Mouse (Mus musculus): ENCODE results near the gene Nudt3. TPM values are rescaled to one million over a fixed set of nuclear protein-coding genes. Genes with fewer than 3 reads are reported as not detected.
A peak's percentile ranks its signal among the peaks of the same experiment; 100 is the strongest.
"Not testable (repeated sequence)": the region's sequence is repeated elsewhere in the genome, so short reads cannot be mapped to it uniquely, and the experiment has no call there.

Gene Nudt3
- polyA plus RNA-seq (2012; rRNA removed) = 352 and 353 TPM in 2 replicates

GRCm38 (mm10) chr17:27623360-27624326, at the start of gene Nudt3:
Nudt3 (minus strand) TSS chr17:27623495.
- peak in 1 of 2 experiments; percentile 88 for DNase-seq (ENCODE audit: extremely low spot score in 1 of 2, low spot score in 1 of 2)

DNA sequence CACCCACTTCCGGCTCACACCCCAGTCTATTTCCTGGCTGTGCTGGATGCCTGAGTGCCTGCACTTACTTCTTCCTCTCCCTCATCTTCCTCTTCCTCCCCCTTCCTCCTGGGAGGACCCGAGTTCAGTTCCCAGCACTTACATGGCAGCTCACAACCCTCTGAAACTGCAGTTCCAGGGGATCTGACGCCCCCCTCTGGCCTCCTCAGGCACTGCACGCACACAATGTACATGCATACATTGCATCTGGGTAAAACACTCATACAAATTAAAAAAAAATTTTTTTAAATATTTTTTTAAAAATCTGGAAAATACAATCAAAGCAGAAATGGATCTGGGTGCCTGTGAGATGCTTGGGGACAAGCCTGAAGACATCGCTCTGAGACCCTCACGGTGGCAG, 48.4 kb upstream of the Nudt3 start:
- no peak for DNase-seq (ENCODE audit: extremely low spot score in 1 of 2, low spot score in 1 of 2)

DNA sequence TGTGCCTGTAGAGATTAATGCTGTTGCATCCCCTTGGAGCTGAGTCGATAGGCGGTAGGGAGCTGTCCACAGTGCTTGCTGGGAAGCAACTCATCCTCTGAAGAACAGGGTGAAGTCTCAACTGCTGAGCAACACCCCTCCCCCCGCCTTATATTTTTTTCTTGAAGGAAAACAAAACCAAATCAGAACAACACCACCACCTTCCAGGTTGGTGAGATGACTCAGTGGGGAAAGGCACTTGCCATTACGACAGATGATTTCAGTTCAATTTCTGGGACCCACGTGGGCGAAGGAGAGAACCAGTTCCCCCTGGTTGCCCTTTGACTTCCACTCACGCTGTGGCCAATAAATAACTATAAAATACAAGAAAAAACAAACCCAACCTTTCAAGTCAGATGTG, 35.5 kb upstream of the Nudt3 start:
- no peak for DNase-seq (ENCODE audit: extremely low spot score in 1 of 2, low spot score in 1 of 2)

- DNase-seq (ENCODE audit: extremely low spot score in 1 of 2, low spot score in 1 of 2) = no peak
Observed at GRCm38 (mm10) chr17:27657123-27657522, 33.8 kb upstream of the Nudt3 start.

- DNase-seq (ENCODE audit: extremely low spot score in 1 of 2, low spot score in 1 of 2) = no peak
Observed at GRCm38 (mm10) chr17:27656414-27656813, 33.1 kb upstream of the Nudt3 start.

- DNase-seq (ENCODE audit: extremely low spot score in 1 of 2, low spot score in 1 of 2) = peak in 1 of 2 experiments; percentile 83
Observed at GRCm38 (mm10) chr17:27656011-27656399, 32.7 kb upstream of the Nudt3 start.

- DNase-seq (ENCODE audit: extremely low spot score in 1 of 2, low spot score in 1 of 2) = peak in 1 of 2 experiments; percentile 84
Observed at GRCm38 (mm10) chr17:27655089-27656010, 32.1 kb upstream of the Nudt3 start, which contains the start of gene Pacsin1. Pacsin1 (plus strand) TSS chr17:27655509.

DNA sequence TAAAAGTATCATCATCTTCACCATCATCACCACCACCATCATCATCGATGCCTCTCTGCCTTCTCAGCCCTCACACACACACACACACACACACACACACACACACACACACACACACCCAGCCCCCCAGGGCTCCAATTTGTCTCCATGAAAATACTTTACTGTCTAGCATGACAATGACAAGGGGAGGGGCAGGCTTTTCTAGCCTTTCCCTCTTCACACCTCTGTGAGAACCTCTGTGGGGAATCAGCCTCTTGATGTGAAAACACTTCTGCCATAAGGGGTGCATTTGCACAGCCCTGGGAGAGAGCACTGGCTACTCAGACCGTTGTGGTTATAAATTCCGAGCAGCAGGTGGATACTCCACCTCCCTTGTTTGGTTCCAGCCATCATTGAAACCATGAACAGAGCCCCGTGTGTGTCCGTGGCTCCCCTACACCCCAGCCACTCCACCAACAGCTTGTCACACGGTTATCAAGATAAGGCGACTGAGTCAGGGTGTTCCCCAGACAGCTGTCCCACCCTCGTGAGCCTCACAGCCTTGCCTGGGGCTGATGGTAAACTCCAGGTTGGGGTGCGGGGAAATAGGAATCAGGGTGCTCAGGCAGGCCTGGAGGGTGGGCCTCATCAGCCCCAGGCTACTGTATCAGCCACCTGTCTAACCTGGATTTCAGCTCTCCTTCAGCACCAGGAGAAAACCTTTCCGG, 30.1 kb upstream of the Nudt3 start:
- DNase-seq (ENCODE audit: extremely low spot score in 1 of 2, low spot score in 1 of 2) = no peak

- no peak for DNase-seq (ENCODE audit: extremely low spot score in 1 of 2, low spot score in 1 of 2)
Observed at GRCm38 (mm10) chr17:27652046-27652790, 28.9 kb upstream of the Nudt3 start.

- no peak for DNase-seq (ENCODE audit: extremely low spot score in 1 of 2, low spot score in 1 of 2)
Observed at GRCm38 (mm10) chr17:27650586-27650985, 27.3 kb upstream of the Nudt3 start.

- DNase-seq (ENCODE audit: extremely low spot score in 1 of 2, low spot score in 1 of 2) = peak in 1 of 2 experiments; percentile 80
Observed at GRCm38 (mm10) chr17:27650160-27650559, 26.9 kb upstream of the Nudt3 start.

DNA sequence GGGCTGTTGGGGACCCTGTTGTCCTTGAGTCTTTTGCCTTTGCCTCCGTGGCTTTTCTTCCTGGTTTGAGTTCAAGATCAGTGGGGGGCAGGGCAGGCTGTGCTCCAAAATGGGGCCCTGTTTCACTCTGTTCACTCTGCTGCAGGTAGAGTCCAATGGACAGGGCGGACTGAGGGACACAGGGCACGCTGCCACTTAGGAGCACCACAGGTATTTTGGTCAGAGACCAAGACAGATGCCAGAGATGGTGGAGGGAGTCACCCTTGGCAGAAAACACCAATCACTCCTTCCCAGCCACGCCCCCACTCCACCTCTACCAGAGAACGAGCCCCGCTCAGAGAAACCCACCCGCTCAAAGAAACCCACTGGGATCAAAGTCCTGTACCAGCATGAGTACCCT, 22.5 kb upstream of the Nudt3 start:
- DNase-seq (ENCODE audit: extremely low spot score in 1 of 2, low spot score in 1 of 2) = no peak

DNA sequence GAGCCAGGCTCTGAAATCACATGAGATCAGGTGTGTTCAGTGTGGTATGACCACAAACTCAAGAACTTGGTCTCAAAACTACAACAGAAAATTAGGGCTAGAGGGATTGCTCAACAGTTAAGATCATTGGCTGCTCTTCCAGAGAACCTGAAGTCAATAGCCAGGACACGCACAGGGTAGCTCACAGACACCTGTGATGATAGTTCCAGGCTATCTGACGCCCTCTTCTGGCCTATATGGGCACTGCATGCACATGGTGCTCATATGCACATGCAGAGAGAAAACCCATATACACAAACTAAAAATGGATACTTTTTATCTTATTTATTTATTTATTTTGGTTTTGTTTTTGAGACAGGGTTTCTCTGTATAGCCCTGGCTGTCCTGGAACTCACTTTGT, 21.3 kb upstream of the Nudt3 start:
- DNase-seq (ENCODE audit: extremely low spot score in 1 of 2, low spot score in 1 of 2) = no peak

- DNase-seq (ENCODE audit: extremely low spot score in 1 of 2, low spot score in 1 of 2) = no peak
Observed at GRCm38 (mm10) chr17:27643756-27644155, 20.5 kb upstream of the Nudt3 start.

DNA sequence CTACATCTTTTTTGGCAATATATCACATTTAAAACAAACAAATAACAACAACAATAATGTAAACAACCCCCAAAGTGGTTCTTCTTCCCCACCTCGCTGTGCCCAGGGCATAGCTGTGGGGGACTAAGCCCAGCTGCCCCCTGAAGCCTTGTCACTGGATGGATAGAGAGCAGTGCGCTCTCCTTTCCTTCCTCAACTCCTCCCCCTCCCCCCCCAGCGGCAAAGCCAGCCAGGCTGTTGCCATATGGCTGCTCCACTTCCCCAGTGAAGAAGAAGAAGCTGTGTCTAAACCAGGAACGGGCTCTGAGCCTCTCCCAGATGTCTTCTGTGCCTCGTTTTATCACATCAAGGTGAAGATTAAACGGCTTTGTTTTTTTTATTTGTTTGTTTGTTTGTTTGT, 19.8 kb upstream of the Nudt3 start:
- DNase-seq (ENCODE audit: extremely low spot score in 1 of 2, low spot score in 1 of 2) = no peak

DNA sequence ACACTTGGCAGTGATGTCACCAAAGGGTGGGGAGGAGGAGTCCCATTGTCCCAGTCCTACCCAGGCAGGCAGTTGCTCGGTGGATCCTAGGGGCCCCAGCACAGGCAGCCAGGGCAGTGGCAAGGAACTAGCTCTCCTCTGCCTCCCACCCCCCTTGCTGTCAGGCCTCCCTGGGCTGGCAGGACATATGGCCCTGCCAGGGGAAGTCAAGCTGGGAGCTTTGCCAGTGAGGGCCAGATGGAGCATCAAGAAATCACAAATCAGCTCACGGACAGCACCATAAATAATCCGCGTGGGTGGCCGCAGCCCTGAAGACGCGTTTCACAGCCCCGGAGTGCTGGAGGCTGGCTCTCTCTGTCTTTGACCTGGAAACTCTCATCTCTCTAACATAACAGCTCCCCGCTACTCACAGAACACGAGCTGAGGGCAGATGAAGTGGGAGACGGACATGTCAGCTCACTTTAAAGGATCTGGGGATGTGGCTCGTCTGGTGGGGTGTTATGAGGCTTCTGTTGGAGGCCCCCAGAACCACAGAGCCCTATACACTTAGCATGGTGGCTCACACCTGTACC, 19.3 kb upstream of the Nudt3 start:
- DNase-seq (ENCODE audit: extremely low spot score in 1 of 2, low spot score in 1 of 2) = peak; percentile 83 to 90

GRCm38 (mm10) chr17:27639851-27640250, 16.6 kb upstream of the Nudt3 start:
- DNase-seq (ENCODE audit: extremely low spot score in 1 of 2, low spot score in 1 of 2) = not testable (repeated sequence)

DNA sequence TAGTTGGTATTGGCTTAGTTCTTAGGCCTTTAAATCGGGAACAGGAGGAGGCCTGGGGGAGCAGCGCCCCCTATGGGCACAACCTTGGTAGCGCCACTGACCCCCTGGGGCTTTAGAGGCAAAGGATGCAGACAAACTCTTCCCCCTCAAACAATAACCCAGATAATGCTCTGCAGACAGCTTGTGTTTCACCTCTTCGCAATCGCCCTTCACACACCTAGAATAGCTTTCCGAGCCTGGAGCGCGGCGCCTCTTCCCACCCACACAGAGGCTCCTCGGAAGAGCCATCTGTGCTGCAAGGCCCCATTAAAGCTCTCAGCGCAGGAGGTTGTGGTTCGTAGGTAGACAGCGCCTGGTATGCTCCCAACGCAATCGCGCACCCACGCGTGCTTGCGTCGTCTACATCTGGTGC, 15.6 kb upstream of the Nudt3 start:
- DNase-seq (ENCODE audit: extremely low spot score in 1 of 2, low spot score in 1 of 2) = peak; percentile 77 to 86

DNA sequence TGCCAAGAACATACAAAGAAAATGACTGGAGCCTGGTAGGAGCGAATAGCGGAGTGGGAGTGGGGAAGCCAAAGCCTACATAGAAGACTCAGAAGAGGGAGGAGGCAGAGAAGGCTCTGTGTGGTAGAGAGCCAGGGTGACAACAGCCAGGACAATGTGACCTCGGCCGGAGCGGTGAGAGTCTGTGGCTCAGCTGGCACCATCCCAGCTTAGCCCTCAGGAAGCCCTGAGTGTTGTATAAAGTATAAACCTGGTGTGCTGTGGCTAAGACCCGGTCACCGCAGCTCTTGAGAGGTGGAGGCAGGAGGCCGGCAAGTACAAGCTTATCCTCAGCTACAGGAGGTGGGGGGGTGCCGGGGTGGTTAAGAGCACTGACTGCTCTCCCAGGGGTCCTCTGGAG, 14.0 kb upstream of the Nudt3 start:
- no peak for DNase-seq (ENCODE audit: extremely low spot score in 1 of 2, low spot score in 1 of 2)
